Mouse (Mus musculus) limb, embryonic 13.5 days (tissue): ENCODE measurements around the gene Psmb7. TPM values are rescaled to one million over a fixed set of nuclear protein-coding genes. Genes with fewer than 3 reads are reported as not detected.

ENCODE experiments used
- ATAC-seq: fragments of 200-750 bp; cut with Nextera tagmentation; 2 replicates; pipeline ENCODE4 v1.8.0; 2017; ENCODE audit warnings: low read depth, moderate number of reproducible peaks, moderate TSS enrichment; ENCODE audit not compliant: low FRiP score
- H3K27ac ChIP-seq: fragments of 300-500 bp; sonication (generic); 2 replicates; pipeline ENCODE4 v1.5.1; 2015; ENCODE audit warnings: inconsistent platforms, mild to moderate bottlenecking, moderate library complexity
- H3K27me3 ChIP-seq: fragments of 300-500 bp; sonication (generic); 2 replicates; pipeline ENCODE4 v1.6.1; 2015; ENCODE audit warnings: mild to moderate bottlenecking, inconsistent platforms
- H3K36me3 ChIP-seq: fragments of 300-500 bp; sonication (generic); 2 replicates; pipeline ENCODE4 v1.6.1; 2015; ENCODE audit warnings: inconsistent platforms, mild to moderate bottlenecking, moderate library complexity
- H3K4me1 ChIP-seq: fragments of 300-500 bp; sonication (generic); 2 replicates; pipeline ENCODE4 v1.6.1; 2015; ENCODE audit warnings: inconsistent platforms
- H3K4me2 ChIP-seq: fragments of 300-500 bp; sonication (generic); replicated peaks from 2 replicates; pipeline ENCODE4 v1.6.1; 2015; ENCODE audit warnings: inconsistent platforms, mild to moderate bottlenecking, moderate library complexity
- H3K4me3 ChIP-seq: fragments of 300-500 bp; sonication (generic); 2 replicates; pipeline ENCODE4 v1.5.1; 2015; ENCODE audit warnings: moderate library complexity, mild to moderate bottlenecking, inconsistent platforms
- H3K9ac ChIP-seq: fragments of 300-500 bp; sonication (generic); 2 replicates; pipeline ENCODE4 v1.6.1; 2015; ENCODE audit warnings: mild to moderate bottlenecking, inconsistent platforms
- H3K9me3 ChIP-seq: fragments of 300-500 bp; sonication (generic); 2 replicates; pipeline ENCODE4 v1.6.1; 2016; ENCODE audit warnings: inconsistent platforms
- whole genome bisulfite sequencing: fragments of 180-500 bp; shearing (Covaris S2); methylation state at CpG from one replicate; pipeline ENCODE4 v1.1.7; 2015; 5-methylcytosine and 5-hydroxymethylcytosine counted together
- polyA plus RNA-seq: library from polyadenylated mRNA; unstranded; fragments of >200 nt; fragmentation: Nextera tagmentation; extraction: Ambion mirVana; gene quantifications from 2 replicates; pipeline ENCODE4 v1.2.1, GENCODE M21; 2015

The Psmb7 gene
- polyA plus RNA-seq, 1 experiment from 2014 or later: 282 TPM

DNA sequence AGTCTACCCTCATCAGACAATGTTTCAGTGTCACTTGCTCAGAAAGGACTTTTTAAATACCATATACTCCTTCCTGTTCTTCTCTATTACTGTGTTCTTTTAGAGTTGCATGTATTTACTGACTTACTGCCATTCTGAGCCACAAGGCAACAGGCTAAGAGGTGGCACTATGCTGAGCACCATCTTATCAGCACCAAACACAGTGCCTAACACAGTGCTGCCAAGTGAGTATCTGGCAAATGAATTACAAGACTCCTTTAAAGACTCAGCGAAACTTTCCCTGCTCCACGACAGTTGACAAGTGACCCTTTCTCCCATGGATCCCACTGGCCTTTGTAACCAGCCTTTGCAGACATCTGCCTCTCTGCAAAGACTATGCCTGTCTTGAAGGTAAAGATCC is 13.3 kb downstream of the Psmb7 start:
- no peak overlapping the region for H3K9ac ChIP-seq
- H3K9me3 ChIP-seq: no peaks in the 10 kb centered on the region
- H3K36me3 ChIP-seq: peaks cover 90% of the 10 kb centered on the region
- H3K4me3 ChIP-seq: no peak overlapping the region
- H3K4me1 ChIP-seq: no peaks in the 10 kb centered on the region
- no peak overlapping the region for H3K27ac ChIP-seq
- H3K4me2 ChIP-seq: no peak overlapping the region
- 83% methylated on average over 2 of the region's 2 CpGs for WGBS
- ATAC-seq: no peak
- no peaks in the 10 kb centered on the region for H3K27me3 ChIP-seq

DNA sequence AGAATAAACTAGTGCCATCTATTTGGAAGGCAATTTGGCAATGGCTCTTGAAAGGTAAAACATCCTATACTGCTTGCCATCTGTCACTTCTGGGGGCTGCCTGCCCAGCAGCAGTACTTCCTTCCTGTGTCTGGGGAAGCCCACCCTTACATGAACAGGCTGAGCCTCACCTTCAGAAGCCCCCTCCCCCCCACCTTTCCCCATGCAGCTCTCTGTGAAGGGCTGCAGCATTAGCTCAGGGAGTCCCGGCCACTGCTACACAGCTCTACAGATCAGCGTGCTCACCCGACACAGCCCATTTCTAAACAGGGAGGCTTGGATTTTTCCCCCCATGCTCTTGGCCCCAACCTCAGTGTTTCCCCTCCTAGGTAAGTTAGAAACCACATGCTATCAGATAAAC is 14.4 kb downstream of the Psmb7 start:
- Histone ChIP-seq H3K4me1 (0 out of 2 replicates have a peak, but pooled peaks cover under 1% of the 10 kb centered on the region), H3K9me3 (no peaks in the 10 kb centered on the region), H3K4me2 (no peak overlapping the region), H3K9ac (no peak overlapping the region), H3K4me3 (no peak overlapping the region), H3K27ac (no peak overlapping the region), H3K36me3 (peaks cover 85% of the 10 kb centered on the region), H3K27me3 (no peaks in the 10 kb centered on the region)
- no peak for ATAC-seq
- WGBS: 89% methylated on average over 3 of the region's 3 CpGs

DNA sequence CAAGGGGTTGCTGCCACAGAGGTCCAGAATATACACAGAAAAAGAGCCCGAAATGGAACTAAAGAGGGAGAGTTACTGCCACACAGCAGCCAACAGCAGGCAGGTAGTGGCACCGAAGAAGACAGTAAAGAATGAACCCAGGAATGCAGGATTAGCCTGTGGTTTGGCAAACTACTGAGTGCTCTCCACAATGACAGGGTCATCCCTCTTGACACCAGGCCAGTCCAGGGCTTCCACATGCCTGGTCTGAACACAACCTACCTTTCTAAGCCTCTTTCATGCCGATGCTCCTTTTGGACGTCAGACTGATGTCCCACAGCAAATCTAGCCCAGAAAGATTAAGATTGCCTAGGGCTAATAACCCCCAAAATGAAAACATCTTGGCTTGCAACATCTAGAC is 15.1 kb downstream of the Psmb7 start:
- Histone ChIP-seq H3K4me2 (no peak overlapping the region), H3K4me3 (no peak overlapping the region), H3K9ac (no peak overlapping the region), H3K36me3 (peaks cover 79% of the 10 kb centered on the region), H3K9me3 (no peaks in the 10 kb centered on the region), H3K27me3 (no peaks in the 10 kb centered on the region), H3K27ac (no peak overlapping the region), H3K4me1 (0 out of 2 replicates have a peak, but pooled peaks cover 6% of the 10 kb centered on the region)
- no peak for ATAC-seq
- WGBS: 92% methylated on average over 4 of the region's 4 CpGs

DNA sequence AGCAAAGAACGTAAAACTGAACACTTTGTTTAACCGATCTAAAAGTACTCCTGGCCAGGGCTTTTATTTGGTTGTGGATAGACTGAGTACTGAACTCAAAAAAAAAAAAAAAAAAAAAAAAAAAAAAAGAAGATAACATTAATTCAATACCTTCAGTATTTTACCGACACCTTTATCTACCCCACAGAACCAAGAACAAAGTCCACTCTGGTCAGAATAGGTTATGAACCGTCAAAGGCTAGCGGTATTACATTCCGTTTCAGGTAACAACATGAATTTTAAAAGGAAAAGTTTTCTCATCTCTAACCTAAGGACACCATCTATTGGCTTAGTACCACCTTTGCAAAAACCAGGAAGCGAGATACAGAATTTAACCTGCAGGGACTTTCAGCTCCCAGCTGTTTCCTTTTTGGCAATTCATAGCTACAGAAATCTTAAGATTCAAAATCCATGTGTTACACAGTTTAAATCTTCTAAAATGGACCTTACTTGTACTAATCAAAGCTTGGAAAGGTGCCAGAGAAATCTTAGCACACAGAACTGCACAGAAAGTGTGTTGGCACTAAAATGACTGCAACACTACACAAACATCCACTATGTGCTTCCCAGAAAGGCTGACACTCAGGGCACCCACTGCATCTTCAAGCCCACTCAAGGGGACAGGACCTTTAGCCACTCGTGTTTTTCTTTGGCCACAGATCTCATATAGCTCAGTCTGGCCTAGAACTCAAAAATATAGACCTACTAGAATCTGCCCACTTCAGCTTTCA is 19.9 kb downstream of the Psmb7 start:
- Histone ChIP-seq H3K9ac (no peak overlapping the region), H3K36me3 (peaks cover 58% of the 10 kb centered on the region), H3K27ac (no peak overlapping the region), H3K4me3 (no peak overlapping the region), H3K4me2 (no peak overlapping the region), H3K9me3 (no peaks in the 10 kb centered on the region), H3K4me1 (0 out of 2 replicates have a peak, but pooled peaks cover 6% of the 10 kb centered on the region), H3K27me3 (no peaks in the 10 kb centered on the region)
- WGBS: 86% methylated on average over 8 of the region's 8 CpGs
- no peak for ATAC-seq

GRCm38 (mm10) chr2:38623411-38623810 is 20.5 kb downstream of the Psmb7 start:
- no peak for ATAC-seq
- no peak overlapping the region for H3K27ac ChIP-seq
- H3K4me3 ChIP-seq: no peak overlapping the region
- 87% methylated on average over 3 of the region's 3 CpGs for WGBS
- peaks cover 54% of the 10 kb centered on the region for H3K36me3 ChIP-seq
- no peaks in the 10 kb centered on the region for H3K9me3 ChIP-seq
- H3K4me2 ChIP-seq: no peak overlapping the region
- H3K9ac ChIP-seq: no peak overlapping the region
- no peaks in the 10 kb centered on the region for H3K27me3 ChIP-seq
- 0 out of 2 replicates have a peak, but pooled peaks cover 6% of the 10 kb centered on the region for H3K4me1 ChIP-seq

DNA sequence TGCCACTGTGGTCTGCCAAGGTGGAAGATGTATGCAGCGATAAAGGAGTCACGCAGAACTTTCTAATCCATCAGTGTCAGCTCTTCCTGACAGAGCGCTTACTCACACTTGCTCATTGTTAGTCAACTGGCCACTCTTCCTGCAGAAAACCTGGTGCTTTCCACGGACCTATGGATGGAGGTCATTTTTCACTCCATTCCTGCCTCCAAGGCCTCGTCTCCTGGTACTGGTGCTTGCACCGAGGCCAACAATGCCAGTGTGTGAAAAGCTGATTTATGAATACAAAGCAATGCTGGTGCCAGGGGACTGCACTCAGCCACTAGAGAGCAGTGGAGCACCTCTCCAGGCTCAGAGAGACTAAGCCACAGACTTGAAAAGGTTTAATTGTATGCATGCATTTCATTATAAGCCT is 22.3 kb downstream of the Psmb7 start:
- no peak overlapping the region for H3K27ac ChIP-seq
- no peak for ATAC-seq

DNA sequence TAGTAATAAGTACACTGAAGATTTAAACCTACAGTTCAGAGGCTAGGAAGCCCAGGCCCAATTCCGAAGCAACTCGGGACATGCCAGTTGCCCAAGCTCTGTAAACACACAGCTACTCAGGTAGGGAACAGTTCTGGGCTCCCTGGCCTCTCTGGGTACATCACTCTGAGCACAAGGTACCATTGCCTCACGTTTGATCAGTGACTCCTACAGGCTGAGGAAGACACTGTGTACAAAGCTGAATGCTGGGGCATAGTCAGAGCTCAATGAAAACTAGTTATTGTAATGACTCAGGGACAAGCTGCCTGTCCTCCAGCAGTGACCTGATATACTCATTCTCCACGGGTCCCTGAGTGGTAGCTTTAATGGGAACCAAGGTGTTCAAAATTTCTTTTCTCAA is 22.8 kb downstream of the Psmb7 start:
- Histone ChIP-seq H3K4me2 (no peak overlapping the region), H3K4me3 (no peak overlapping the region), H3K9ac (no peak overlapping the region), H3K36me3 (peaks cover 50% of the 10 kb centered on the region), H3K27me3 (no peaks in the 10 kb centered on the region), H3K9me3 (no peaks in the 10 kb centered on the region), H3K27ac (no peak overlapping the region), H3K4me1 (0 out of 2 replicates have a peak, but pooled peaks cover 6% of the 10 kb centered on the region)
- 87% methylated on average over 4 of the region's 4 CpGs for WGBS
- no peak for ATAC-seq

More for the DNA sequence above, 22.3 kb downstream of the Psmb7 start:
- 0 out of 2 replicates have a peak, but pooled peaks cover 6% of the 10 kb centered on the region for H3K4me1 ChIP-seq
- H3K4me2 ChIP-seq: no peak overlapping the region
- peaks cover 56% of the 10 kb centered on the region for H3K36me3 ChIP-seq
- 77% methylated on average over 6 of the region's 6 CpGs for WGBS
- no peak overlapping the region for H3K9ac ChIP-seq
- H3K4me3 ChIP-seq: no peak overlapping the region
- H3K27me3 ChIP-seq: no peaks in the 10 kb centered on the region
- H3K9me3 ChIP-seq: no peaks in the 10 kb centered on the region

DNA sequence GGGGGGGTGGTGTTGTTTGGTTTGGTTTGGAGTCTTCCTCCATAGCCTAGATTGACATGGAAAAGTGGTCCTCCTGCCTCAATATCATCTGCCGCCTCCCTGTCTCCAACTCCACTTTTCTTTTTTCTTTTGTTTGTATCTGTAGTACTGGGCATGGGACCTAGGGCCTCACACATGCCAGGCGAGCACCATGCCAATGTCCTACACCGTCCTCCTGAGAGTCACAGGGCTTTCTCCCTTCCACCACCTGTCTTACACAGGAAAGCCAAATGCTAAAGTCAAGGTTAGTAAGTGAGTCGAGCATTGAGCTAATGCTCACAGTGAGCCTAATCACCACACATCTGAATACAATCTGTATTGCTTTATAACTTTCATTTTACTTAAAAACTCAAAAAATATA is 24.1 kb downstream of the Psmb7 start:
- Histone ChIP-seq H3K27ac (no peak overlapping the region), H3K36me3 (peaks cover 39% of the 10 kb centered on the region), H3K4me1 (0 out of 2 replicates have a peak, but pooled peaks cover 6% of the 10 kb centered on the region), H3K4me2 (no peak overlapping the region), H3K9ac (no peak overlapping the region), H3K9me3 (no peaks in the 10 kb centered on the region), H3K4me3 (no peak overlapping the region), H3K27me3 (no peaks in the 10 kb centered on the region)
- 90% methylated on average over 4 of the region's 4 CpGs for WGBS
- no peak for ATAC-seq

GRCm38 (mm10) chr2:38616956-38617872 is 26.7 kb downstream of the Psmb7 start:
- H3K9me3 ChIP-seq: no peaks in the 10 kb centered on the region
- peaks cover 47% of the 10 kb centered on the region for H3K36me3 ChIP-seq
- no peak overlapping the region for H3K4me2 ChIP-seq
- no peak overlapping the region for H3K27ac ChIP-seq
- 79% methylated on average over 5 of the region's 5 CpGs for WGBS
- no peaks in the 10 kb centered on the region for H3K4me1 ChIP-seq
- no peak overlapping the region for H3K9ac ChIP-seq
- no peak for ATAC-seq
- no peaks in the 10 kb centered on the region for H3K27me3 ChIP-seq
- H3K4me3 ChIP-seq: no peak overlapping the region

DNA sequence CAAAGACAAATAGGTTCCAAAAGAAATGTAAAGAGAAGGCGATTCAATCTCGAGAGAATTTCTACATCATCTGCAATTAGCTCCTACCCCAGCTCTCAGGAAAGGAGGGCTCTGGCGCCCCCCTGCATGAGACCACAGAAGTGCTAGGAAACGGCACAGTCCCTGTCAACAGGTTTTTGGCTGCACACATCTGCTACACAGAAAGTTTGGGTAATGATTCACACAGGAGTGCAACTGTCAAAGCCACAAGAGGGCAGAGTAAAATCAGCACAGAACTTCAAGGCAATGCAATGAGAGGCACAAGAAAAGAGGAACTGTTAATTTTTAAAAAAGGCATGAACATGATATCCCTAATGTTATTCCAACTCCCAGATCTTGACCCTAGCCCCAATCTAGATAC is 27.8 kb downstream of the Psmb7 start:
- no peak for ATAC-seq
- Histone ChIP-seq H3K36me3 (peaks cover 41% of the 10 kb centered on the region), H3K9me3 (no peaks in the 10 kb centered on the region), H3K27me3 (no peaks in the 10 kb centered on the region), H3K9ac (no peak overlapping the region), H3K4me3 (no peak overlapping the region), H3K4me1 (no peaks in the 10 kb centered on the region), H3K27ac (no peak overlapping the region), H3K4me2 (no peak overlapping the region)
- 60% methylated on average over 4 of the region's 4 CpGs for WGBS

- no peak for ATAC-seq
- Histone ChIP-seq H3K4me3 (no peak overlapping the region), H3K9ac (no peak overlapping the region), H3K9me3 (no peaks in the 10 kb centered on the region), H3K4me1 (no peaks in the 10 kb centered on the region), H3K4me2 (no peak overlapping the region), H3K27ac (no peak overlapping the region), H3K27me3 (no peaks in the 10 kb centered on the region), H3K36me3 (peaks cover 45% of the 10 kb centered on the region)
- 81% methylated on average over 6 of the region's 6 CpGs for WGBS
Observed at GRCm38 (mm10) chr2:38614437-38614836, 29.4 kb downstream of the Psmb7 start.

GRCm38 (mm10) chr2:38613576-38613975 is 30.3 kb downstream of the Psmb7 start:
- Histone ChIP-seq H3K4me3 (no peak overlapping the region), H3K4me2 (no peak overlapping the region), H3K36me3 (peaks cover 49% of the 10 kb centered on the region), H3K4me1 (no peaks in the 10 kb centered on the region), H3K9me3 (no peaks in the 10 kb centered on the region), H3K27ac (no peak overlapping the region), H3K27me3 (no peaks in the 10 kb centered on the region), H3K9ac (no peak overlapping the region)
- 91% methylated on average over 3 of the region's 3 CpGs for WGBS
- no peak for ATAC-seq
